Mouse (Mus musculus): ENCODE results near the gene Nfkbie. TPM values are rescaled to one million over a fixed set of nuclear protein-coding genes. Genes with fewer than 3 reads are reported as not detected.

Nfkbie gene
- polyA plus RNA-seq (2017; shearing (Covaris generic)) = 100 TPM

DNA sequence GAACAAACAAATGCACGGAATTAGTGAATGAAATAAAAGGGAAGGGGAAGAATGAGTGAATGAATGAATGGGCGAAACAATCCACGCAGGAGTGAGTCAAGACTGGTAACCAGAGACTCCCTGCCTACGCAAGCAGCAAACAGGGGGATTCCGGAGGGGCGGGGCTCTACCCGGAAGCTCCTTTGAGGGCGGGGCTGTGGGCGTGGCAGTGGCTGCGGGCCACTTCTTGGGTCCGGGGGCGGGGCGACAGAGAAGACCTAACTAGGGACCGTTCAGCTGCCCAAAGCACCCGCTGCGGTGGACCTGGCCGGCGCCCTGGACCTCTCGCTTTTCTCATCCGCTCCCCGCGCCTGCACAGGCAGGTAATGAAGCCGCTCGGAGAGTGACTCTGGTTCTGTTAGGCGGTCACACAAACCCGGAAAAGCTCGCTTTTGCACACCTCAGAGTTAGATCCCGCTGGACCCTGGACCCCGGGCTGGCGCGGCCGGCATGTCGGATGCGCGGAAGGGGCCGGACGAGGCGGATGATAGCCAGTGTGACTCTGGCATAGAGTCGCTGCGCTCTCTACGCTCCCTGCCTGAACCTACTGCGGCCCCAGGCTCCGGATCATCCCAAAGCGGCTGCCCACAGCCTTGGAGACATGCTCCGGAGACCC, at the start of gene Nfkbie:
Gene Nfkbie (plus strand): TSS at position 252 of the 655 bp plus-strand sequence.

DNA sequence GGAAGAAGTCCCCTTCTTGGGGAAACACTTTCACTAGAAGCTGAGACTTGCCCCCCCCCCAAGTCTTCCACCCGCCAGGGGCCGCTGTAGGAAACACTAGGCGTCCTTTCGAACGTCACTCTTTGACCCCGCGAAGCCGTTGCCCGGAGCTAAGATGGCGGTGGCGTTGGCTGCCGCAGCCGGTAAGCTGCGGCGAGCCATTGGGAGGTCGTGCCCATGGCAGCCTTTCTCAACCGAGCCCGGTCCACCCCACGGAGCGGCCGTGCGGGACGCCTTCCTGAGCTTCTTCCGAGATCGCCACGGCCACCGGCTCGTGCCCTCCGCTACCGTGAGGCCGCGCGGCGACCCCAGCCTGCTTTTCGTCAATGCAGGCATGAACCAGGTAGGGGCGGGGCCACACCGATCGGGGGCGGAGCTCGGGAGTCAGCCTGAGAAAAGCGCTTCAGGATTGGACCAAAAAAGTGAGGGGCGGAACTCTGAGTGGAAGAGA, 48.8 kb upstream of the Nfkbie start, which contains the start of gene Aars2:
Gene Aars2 (plus strand): TSS at position 142 of the 490 bp plus-strand sequence.

DNA sequence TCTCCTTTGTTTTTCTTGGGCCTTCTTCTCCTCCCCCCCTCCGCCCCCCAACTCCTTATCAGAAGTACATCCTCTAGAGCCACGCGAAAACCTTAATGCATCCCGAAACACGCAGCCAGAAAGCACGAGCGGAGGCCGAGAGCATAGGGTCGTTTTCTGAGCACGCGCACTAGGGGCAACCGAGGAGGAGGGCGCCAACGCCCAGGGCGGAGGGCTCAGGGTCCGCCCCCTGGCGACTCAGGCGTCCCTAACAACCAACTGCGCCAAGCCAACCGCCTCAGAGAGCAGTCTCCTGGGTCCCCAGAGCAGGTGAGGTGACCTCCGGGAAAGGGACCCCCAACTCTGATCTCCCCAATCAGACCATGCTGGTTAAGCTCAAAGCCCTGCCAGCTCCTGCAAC, 32.2 kb upstream of the Nfkbie start, which contains the start of gene Tcte1:
Gene Tcte1 (plus strand): TSS at position 172 of the 400 bp plus-strand sequence.

DNA sequence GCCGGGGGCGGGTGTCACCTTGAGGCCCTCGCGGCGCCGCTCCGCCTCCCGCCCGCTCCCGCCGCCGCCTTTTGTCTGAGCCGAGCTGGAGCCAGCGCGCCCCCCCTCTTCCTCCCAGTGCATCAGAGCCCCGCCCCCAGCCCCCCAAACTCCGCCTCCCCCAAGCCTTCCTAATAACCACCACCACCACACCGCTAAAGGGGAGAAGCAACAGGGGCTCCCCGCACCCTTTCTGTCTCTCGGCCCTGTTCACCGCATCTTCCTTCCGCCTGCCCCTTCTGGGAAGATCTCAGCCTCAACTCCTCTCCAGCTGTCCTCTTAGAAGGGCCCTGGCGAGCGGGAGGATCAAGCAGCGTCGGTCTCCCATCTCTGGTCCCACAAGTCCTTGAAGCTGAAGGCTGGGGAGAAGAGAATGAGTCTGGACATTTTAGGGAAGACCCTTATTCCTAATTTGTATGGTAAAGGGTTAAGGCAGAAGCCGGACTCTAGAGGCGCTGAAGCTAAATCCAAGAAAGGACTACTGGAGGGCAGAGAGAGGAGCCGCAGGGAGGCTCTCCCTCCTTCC, 5.8 kb upstream of the Nfkbie start, which contains the start of gene Tmem151b:
Gene Tmem151b (minus strand): TSS at position 61 of the 565 bp plus-strand sequence.

DNA sequence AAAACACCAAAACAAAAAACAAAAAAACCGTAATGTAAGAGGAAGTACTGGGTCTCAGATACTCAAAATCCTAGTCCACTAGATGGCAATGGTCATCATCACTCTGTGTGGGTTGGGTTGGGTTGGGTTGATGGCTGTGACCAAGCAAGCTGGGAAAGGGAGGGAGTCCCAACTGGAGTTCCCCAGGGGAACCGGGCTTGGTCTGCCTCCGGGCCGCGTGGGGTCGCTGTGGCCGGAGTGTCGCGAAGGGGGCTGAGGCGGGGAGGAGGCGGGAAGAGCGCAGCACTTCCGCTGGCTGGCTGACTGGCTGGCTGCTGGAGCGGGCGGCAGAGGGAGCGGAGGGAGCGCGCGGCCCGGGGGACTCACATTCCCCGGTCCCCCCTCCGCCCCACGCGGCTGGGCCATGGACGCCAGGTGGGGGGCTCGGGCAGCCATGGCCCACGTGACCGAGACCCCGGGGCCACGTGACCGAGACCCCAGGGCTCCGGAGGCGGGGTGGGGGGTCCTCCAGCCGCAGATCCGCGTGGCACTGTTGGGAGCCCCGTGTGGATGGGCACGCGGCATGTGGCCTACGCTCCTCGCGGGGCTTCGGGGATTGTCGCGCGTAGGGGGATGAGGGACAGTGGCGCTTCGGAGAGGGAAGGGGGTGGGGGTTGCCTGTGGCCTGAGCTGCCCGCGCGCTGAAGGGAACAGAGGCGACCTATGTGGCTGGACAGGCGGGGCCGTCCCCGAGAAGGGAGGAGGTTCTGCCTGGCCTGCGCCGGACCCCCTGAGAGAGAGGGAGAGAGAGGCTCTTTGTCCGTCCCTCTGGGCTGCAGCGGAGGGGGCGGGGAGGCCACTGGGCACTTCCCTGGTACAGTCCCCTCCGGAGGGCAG, 8.4 kb downstream of the Nfkbie start, which contains the start of gene Slc35b2:
Gene Slc35b2 (plus strand): TSS at position 220 of the 876 bp plus-strand sequence.

DNA sequence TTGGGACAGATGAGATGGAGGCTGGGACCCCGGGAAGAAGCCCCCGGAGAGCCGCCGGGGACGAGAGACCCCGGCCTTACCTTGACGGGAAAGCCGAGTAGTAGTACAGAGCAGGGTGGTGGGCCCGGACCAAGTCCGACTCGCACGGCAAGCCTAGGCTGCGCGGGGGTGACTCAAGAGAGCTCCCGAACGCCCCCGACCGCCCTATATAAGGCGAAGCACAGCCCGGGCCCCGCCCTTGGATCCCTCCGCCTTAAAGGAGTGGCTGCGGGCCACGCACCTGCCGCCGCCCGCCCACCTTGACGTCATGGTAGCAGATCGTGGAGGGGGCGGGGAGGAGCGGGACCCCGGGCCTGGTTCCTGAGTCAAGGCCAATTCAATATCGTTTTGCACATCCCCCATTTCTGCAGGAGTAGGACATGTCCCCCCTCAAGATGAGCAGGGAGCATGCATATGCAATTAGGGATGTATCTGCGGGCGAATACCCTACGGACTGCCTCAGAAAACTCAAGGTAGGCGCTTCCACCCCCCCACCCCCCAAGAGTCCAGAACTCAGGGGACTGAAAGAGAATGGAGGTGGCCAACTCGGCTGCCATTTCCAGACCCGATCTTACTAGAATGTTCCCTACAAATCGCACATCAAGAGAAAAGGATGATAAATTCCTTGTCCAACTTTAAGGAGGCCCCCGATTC, 17.7 kb downstream of the Nfkbie start, which contains the start of gene Hsp90ab1:
Gene Hsp90ab1 (minus strand): TSS at position 185 of the 693 bp plus-strand sequence.

DNA sequence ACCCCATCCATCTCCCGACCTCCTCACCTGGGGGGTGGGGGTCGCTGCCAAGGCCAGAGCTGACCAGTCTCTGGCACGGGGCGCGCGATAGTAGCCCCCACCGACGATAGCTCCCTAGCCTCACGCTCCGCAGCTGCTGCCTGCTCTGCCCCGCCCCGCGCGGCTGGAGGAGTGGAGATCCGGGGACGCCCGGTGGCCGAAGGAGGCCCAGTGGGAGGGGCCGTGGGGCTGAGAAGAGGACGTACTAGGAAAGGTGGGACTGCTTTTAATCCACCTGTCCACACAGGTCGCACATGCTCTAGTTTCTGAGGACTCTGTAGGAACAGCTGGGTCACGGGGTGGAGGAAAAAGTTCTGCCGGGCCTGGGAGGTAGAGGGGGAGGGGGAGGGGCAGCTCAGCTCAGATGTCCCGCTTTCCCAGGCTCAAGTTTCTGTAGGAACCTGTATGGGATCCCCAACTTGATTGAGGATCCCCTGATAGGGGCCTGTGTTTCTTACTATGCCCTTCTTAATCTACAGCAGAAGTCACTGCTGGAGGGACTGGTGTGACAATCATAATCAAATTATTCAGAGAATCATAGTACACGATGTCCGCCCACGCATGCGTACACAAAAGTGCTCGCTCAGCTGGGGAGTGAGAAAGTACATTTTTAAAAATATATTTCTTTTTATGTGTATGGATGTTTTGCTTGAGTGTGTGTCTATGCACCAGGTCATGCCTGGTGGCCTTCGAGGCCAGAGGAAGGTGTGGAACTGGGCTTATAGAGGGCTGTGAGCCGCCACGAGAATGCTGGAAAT, 44.1 kb downstream of the Nfkbie start, which contains the start of gene Slc29a1:
Gene Slc29a1 (minus strand): TSS at position 161 of the 797 bp plus-strand sequence.

DNA sequence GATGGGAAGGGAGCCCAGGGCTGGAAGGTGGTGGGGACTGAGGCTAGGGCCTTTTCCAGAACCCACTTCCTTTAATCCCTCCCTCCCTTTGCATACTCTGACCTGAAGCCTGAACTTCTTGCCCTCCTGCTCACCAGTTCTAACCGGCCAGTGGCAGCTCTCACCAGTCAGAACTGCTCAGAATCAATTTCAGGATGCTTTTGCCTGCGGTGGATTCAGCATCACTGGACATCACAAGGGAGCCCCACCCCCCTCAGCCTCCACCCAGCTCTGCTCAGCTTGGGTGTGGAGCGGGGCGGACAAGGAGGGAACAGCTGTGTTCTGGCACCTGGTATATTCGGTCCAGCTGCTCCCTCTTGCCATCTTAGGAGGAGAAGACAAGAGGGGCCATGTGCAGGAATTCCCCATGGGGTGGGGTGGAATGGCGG, 46.4 kb downstream of the Nfkbie start, which contains the start of gene Mymx:
Gene Mymx (minus strand): TSS at position 226 of the 428 bp plus-strand sequence.

Other genes starting within 250 kb of the Nfkbie start
- 90.5 TPM for gene Cdc5l, start 122.0 kb upstream of the Nfkbie start, polyA plus RNA-seq (2017; shearing (Covaris generic))
- 0.96 TPM for gene Spats1, start 80.3 kb upstream of the Nfkbie start, polyA plus RNA-seq (2017; shearing (Covaris generic))
- gene Aars2, start 48.9 kb upstream of the Nfkbie start, polyA plus RNA-seq (2017; shearing (Covaris generic)) = 15.1 TPM
- not detected for gene Tcte1, start 32.3 kb upstream of the Nfkbie start, polyA plus RNA-seq (2017; shearing (Covaris generic))
- not detected for gene Tmem151b, start 6.0 kb upstream of the Nfkbie start, polyA plus RNA-seq (2017; shearing (Covaris generic))
- gene Slc35b2, start 8.2 kb downstream of the Nfkbie start, polyA plus RNA-seq (2017; shearing (Covaris generic)) = 98.6 TPM
- 879 TPM for gene Hsp90ab1, start 17.6 kb downstream of the Nfkbie start, polyA plus RNA-seq (2017; shearing (Covaris generic))
- gene Slc29a1, start 43.9 kb downstream of the Nfkbie start, polyA plus RNA-seq (2017; shearing (Covaris generic)) = 165 TPM
- not detected for gene Mymx, start 46.4 kb downstream of the Nfkbie start, polyA plus RNA-seq (2017; shearing (Covaris generic))
- 0.55 TPM for gene Capn11, start 103.6 kb downstream of the Nfkbie start, polyA plus RNA-seq (2017; shearing (Covaris generic))
- gene Mrpl14, start 130.6 kb downstream of the Nfkbie start, polyA plus RNA-seq (2017; shearing (Covaris generic)) = 79.1 TPM
- 14.5 TPM for gene Tmem63b, start 131.2 kb downstream of the Nfkbie start, polyA plus RNA-seq (2017; shearing (Covaris generic))
- not detected for gene 1600014C23Rik, start 178.1 kb downstream of the Nfkbie start, polyA plus RNA-seq (2017; shearing (Covaris generic))